Mouse (Mus musculus): ENCODE measurements around the gene Isg20.

The Isg20 gene

GRCm38 (mm10) chr7:78912974-78913474, at the start of gene Isg20:
Isg20 (plus strand) TSS chr7:78913424.
- in situ Hi-C loops (cut with MboI; ENCODE audit: unreplicated experiment in 2 of 2): no loop called here

GRCm38 (mm10) chr7:78863796-78864445, 49.3 kb upstream of the Isg20 start:
- in situ Hi-C loops (cut with MboI; ENCODE audit: unreplicated experiment in 2 of 2): no loop called here

GRCm38 (mm10) chr7:78864446-78864802, 48.8 kb upstream of the Isg20 start:
- in situ Hi-C loops (cut with MboI; ENCODE audit: unreplicated experiment in 2 of 2): no loop called here

- in situ Hi-C loops (cut with MboI; ENCODE audit: unreplicated experiment in 2 of 2): no loop called here
Measured at GRCm38 (mm10) chr7:78865212-78865949, 47.8 kb upstream of the Isg20 start.

GRCm38 (mm10) chr7:78868731-78869130, 44.5 kb upstream of the Isg20 start:
- in situ Hi-C loops (cut with MboI; ENCODE audit: unreplicated experiment in 2 of 2): no loop called here

- in situ Hi-C loops (cut with MboI; ENCODE audit: unreplicated experiment in 2 of 2): no loop called here
Measured at GRCm38 (mm10) chr7:78872366-78872765, 40.9 kb upstream of the Isg20 start.

GRCm38 (mm10) chr7:78872831-78873230, 40.4 kb upstream of the Isg20 start:
- in situ Hi-C loops (cut with MboI; ENCODE audit: unreplicated experiment in 2 of 2): no loop called here

GRCm38 (mm10) chr7:78881607-78882468, 31.4 kb upstream of the Isg20 start:
- in situ Hi-C loops (cut with MboI; ENCODE audit: unreplicated experiment in 2 of 2): loop anchor here in 1 of 2 experiments (25.0 kb wide), 1 partner anchor 220 kb away; no protein-coding TSS in a partner anchor

GRCm38 (mm10) chr7:78882469-78882837, 30.8 kb upstream of the Isg20 start:
- in situ Hi-C loops (cut with MboI; ENCODE audit: unreplicated experiment in 2 of 2): loop anchor here in 1 of 2 experiments (25.0 kb wide), 1 partner anchor 220 kb away; no protein-coding TSS in a partner anchor

- in situ Hi-C loops (cut with MboI; ENCODE audit: unreplicated experiment in 2 of 2): loop anchor here in 1 of 2 experiments (25.0 kb wide), 1 partner anchor 221 kb away; no protein-coding TSS in a partner anchor
Measured at GRCm38 (mm10) chr7:78883016-78883725, 30.1 kb upstream of the Isg20 start.

- in situ Hi-C loops (cut with MboI; ENCODE audit: unreplicated experiment in 2 of 2): loop anchor here in 1 of 2 experiments (25.0 kb wide), 1 partner anchor 221 kb away; no protein-coding TSS in a partner anchor
Measured at GRCm38 (mm10) chr7:78883726-78884060, 29.5 kb upstream of the Isg20 start.

GRCm38 (mm10) chr7:78884139-78884538, 29.1 kb upstream of the Isg20 start:
- in situ Hi-C loops (cut with MboI; ENCODE audit: unreplicated experiment in 2 of 2): loop anchor here in 1 of 2 experiments (25.0 kb wide), 1 partner anchor 222 kb away; no protein-coding TSS in a partner anchor

- in situ Hi-C loops (cut with MboI; ENCODE audit: unreplicated experiment in 2 of 2): loop anchor here in 1 of 2 experiments (25.0 kb wide), 1 partner anchor 223 kb away; no protein-coding TSS in a partner anchor
Measured at GRCm38 (mm10) chr7:78885404-78885803, 27.8 kb upstream of the Isg20 start.

GRCm38 (mm10) chr7:78886496-78886895, 26.7 kb upstream of the Isg20 start:
- in situ Hi-C loops (cut with MboI; ENCODE audit: unreplicated experiment in 2 of 2): loop anchor here in 1 of 2 experiments (25.0 kb wide), 1 partner anchor 224 kb away; no protein-coding TSS in a partner anchor

- in situ Hi-C loops (cut with MboI; ENCODE audit: unreplicated experiment in 2 of 2): loop anchor here in 1 of 2 experiments (25.0 kb wide), 1 partner anchor 225 kb away; no protein-coding TSS in a partner anchor
Measured at GRCm38 (mm10) chr7:78887431-78887842, 25.8 kb upstream of the Isg20 start.

GRCm38 (mm10) chr7:78890641-78891040, 22.6 kb upstream of the Isg20 start:
- in situ Hi-C loops (cut with MboI; ENCODE audit: unreplicated experiment in 2 of 2): loop anchor here (5.0 to 25.0 kb wide), 3 partner anchors 46 to 228 kb away; partner anchors contain the start of gene Det1 (in 1 of the 2)

GRCm38 (mm10) chr7:78893917-78894316, 19.3 kb upstream of the Isg20 start:
- in situ Hi-C loops (cut with MboI; ENCODE audit: unreplicated experiment in 2 of 2): loop anchor here (5.0 to 25.0 kb wide), 3 partner anchors 49 to 232 kb away; partner anchors contain the start of gene Det1 (in 1 of the 2)

GRCm38 (mm10) chr7:78895021-78895652, 18.1 kb upstream of the Isg20 start:
- in situ Hi-C loops (cut with MboI; ENCODE audit: unreplicated experiment in 2 of 2): loop anchor here in 1 of 2 experiments (10.0 to 25.0 kb wide), 2 partner anchors 50 to 233 kb away; partner anchors contain the start of gene Det1
